Mouse (Mus musculus): Measurements from ENCODE around the gene Ankrd65.

GRCm38 (mm10) chr4:155759862-155760612 lies 30.2 kb upstream of the Ankrd65 start:
- TF ChIP-seq POLR2A (IDR thresholded peaks at IDR 0.05; ENCODE audit: insufficient read length, low read depth) (no peak), E2F4 (IDR thresholded peaks at IDR 0.05; ENCODE audit: insufficient read depth) (no peak), POLR2AphosphoS2 (IDR thresholded peaks at IDR 0.05; ENCODE audit: insufficient read length, low read depth) (no peak), MYOG (IDR thresholded peaks at IDR 0.05; ENCODE audit: control insufficient read depth in 1 of 3, insufficient read depth in 1 of 3, insufficient read length in 2 of 3, low read depth in 2 of 3) (no peak), MAX (IDR thresholded peaks at IDR 0.05; ENCODE audit: low read depth) (no peak)
